Mouse (Mus musculus) C2C12 (cell line): ENCODE results near the gene Stip1.

Experiments
- CEBPB ChIP-seq: IDR thresholded peaks from one replicate; pipeline ENCODE4 v1.6.1; 2011; ENCODE audit warnings: low read depth, mild to moderate bottlenecking, control low read depth, moderate library complexity
- CTCF ChIP-seq: IDR thresholded peaks from one replicate; pipeline ENCODE4 v1.5.1; 2011; ENCODE audit not compliant: control insufficient read depth, insufficient read depth, insufficient read length
- MYOG ChIP-seq: IDR thresholded peaks from one replicate; pipeline ENCODE4 v1.6.1; 2011; ENCODE audit not compliant: control insufficient read depth, insufficient read length; ENCODE audit errors: extremely low read depth
- USF1 ChIP-seq: IDR thresholded peaks from one replicate; pipeline ENCODE4 v1.6.1; 2011; ENCODE audit warnings: low read depth, mild to moderate bottlenecking, control low read depth, moderate library complexity

- TF ChIP-seq CEBPB (no peak), CTCF (no peak), MYOG (no peak), USF1 (no peak)
These were observed 45.0 kb upstream of the Stip1 start for GRCm38 (mm10) chr19:7084734-7085133.
